Mouse (Mus musculus) heart, embryonic 10.5 days (tissue): ENCODE measurements around the gene Spink2. TPM values are rescaled to one million over a fixed set of nuclear protein-coding genes. Genes with fewer than 3 reads are reported as not detected.

ENCODE experiments used
- DNase-seq: peaks from one replicate; pipeline ENCODE4 v3.0.0-alpha.2; 2017; ENCODE audit warnings: low spot score
- H3K27ac ChIP-seq: fragments of 300-500 bp; sonication (generic); 2 replicates; pipeline ENCODE4 v1.5.1; 2016; ENCODE audit warnings: mild to moderate bottlenecking
- H3K27me3 ChIP-seq: fragments of 300-500 bp; sonication (generic); 2 replicates; pipeline ENCODE4 v1.6.1; 2016; ENCODE audit warnings: mild to moderate bottlenecking; ENCODE audit not compliant: poor library complexity, insufficient read depth, severe bottlenecking
- H3K36me3 ChIP-seq: fragments of 300-500 bp; sonication (generic); 2 replicates; pipeline ENCODE4 v1.6.1; 2016; ENCODE audit warnings: mild to moderate bottlenecking, moderate library complexity
- H3K4me1 ChIP-seq: fragments of 300-500 bp; sonication (generic); 2 replicates; pipeline ENCODE4 v1.6.1; 2016; ENCODE audit warnings: mild to moderate bottlenecking
- H3K4me3 ChIP-seq: fragments of 300-500 bp; sonication (generic); 2 replicates; pipeline ENCODE4 v1.5.1; 2016; ENCODE audit warnings: mild to moderate bottlenecking, moderate library complexity
- H3K9me3 ChIP-seq: fragments of 300-500 bp; sonication (generic); 2 replicates; pipeline ENCODE4 v1.6.1; 2016; ENCODE audit warnings: mild to moderate bottlenecking, moderate library complexity
- WGBS: fragments of 180-500 bp; shearing (Covaris S2); methylation state at CpG from one replicate; pipeline ENCODE4 v1.1.7; 2016; 5-methylcytosine and 5-hydroxymethylcytosine counted together
- polyA plus RNA-seq: library from polyadenylated mRNA; unstranded; fragments of >200 nt; fragmentation: Nextera tagmentation; extraction: Ambion mirVana; gene quantifications from 2 replicates; pipeline ENCODE4 v1.2.1, GENCODE M21; 2016

Spink2 gene
- polyA plus RNA-seq, 1 experiment from 2014 or later, result 4.7 TPM

DNA sequence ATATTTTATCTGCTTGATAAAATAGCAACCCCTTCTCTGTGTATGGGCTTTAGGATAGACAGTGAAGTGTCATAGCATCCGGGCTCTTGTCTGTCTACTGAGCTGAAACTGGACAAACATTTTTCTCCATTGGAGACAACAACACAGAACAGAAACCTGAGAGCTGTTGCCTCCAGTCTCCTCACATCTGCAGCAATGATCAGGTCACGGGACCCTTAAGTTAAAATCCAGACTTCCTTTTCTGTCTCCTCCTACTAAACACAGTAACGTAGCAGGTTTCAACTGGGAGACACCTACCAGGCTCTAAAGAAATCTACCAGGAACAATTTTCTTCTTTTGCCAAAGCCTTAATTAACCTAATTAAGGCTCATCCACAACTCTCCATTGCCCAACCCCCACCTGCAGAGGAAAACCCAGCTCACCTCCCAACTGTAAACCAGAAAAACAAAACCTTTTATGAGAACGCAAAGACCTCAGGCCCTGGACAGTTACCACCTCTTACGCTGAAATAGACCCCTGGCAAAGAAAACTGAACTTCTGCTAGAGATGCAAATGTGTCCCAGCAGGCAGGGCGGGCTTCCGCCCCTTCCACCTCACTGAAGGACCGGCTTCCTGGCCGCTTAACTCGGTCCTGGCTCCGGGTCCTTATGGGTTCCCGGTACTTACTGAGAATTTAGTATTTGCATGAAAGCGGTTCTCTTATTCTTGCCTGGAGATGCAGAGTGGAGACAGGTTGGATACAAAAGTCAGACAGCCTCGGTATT lies 53.3 kb downstream of the Spink2 start:
- Histone ChIP-seq H3K27ac (peak overlapping the region; percentile 57; the same call in 1 of the 2 replicates), H3K4me3 (no peak overlapping the region), H3K27me3 (no peaks in the 10 kb centered on the region), H3K9me3 (no peaks in the 10 kb centered on the region), H3K36me3 (no peaks in the 10 kb centered on the region), H3K4me1 (peaks cover 20% of the 10 kb centered on the region)
- no peak for DNase-seq
- 41% methylated on average over 14 of the region's 14 CpGs for WGBS

GRCm38 (mm10) chr5:77156938-77157337 lies 54.3 kb downstream of the Spink2 start:
- DNase-seq, result no peak
- Histone ChIP-seq H3K4me3 (no peak overlapping the region), H3K27me3 (no peaks in the 10 kb centered on the region), H3K4me1 (peaks cover 20% of the 10 kb centered on the region), H3K9me3 (no peaks in the 10 kb centered on the region), H3K36me3 (no peaks in the 10 kb centered on the region), H3K27ac (no peak overlapping the region)
- 75% methylated on average over 5 of the region's 5 CpGs for WGBS

DNA sequence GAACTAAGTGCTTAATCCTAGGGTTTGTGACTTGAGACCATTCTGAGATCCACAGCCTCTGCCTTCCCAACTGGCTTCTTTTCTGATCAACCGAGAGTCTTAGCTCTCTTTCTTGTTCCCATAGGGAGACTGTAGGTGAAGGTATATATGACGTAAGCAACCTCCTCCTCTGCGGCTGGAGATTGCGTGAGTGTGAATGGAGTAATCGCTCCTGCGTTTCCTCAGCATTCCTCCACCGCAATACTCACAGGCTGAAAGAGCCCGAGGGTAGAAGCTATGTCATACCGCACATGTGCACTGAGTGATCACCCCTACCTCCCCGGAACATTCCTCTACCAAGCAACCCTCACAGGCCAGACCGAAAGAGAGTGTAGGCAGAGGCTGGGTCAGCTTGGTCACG lies 55.7 kb downstream of the Spink2 start:
- H3K27me3 ChIP-seq, result no peaks in the 10 kb centered on the region
- WGBS, result 86% methylated on average over 12 of the region's 12 CpGs
- peaks cover 24% of the 10 kb centered on the region for H3K4me1 ChIP-seq
- H3K36me3 ChIP-seq, result no peaks in the 10 kb centered on the region
- no peak for DNase-seq
- H3K4me3 ChIP-seq, result no peak overlapping the region
- H3K27ac ChIP-seq, result no peak overlapping the region
- no peaks in the 10 kb centered on the region for H3K9me3 ChIP-seq

Other genes with a start within 250 kb of the Spink2 start
- gene Srp72, start 236.8 kb downstream of the Spink2 start, polyA plus RNA-seq, result 53.2 and 69.3 TPM in 2 replicates
- 0.45 TPM in 1 of 2 replicates, not detected in the other for gene Arl9, start 207.4 kb downstream of the Spink2 start, polyA plus RNA-seq
- gene Thegl, start 195.4 kb downstream of the Spink2 start, polyA plus RNA-seq, result 0.14 and 0.18 TPM in 2 replicates
- gene Hopx, start 96.3 kb downstream of the Spink2 start, polyA plus RNA-seq, result 6.7 and 11.5 TPM in 2 replicates
- 23.7 and 30.8 TPM in 2 replicates for gene Rest, start 54.0 kb upstream of the Spink2 start, polyA plus RNA-seq
- 25.0 and 31.6 TPM in 2 replicates for gene Noa1, start 98.6 kb upstream of the Spink2 start, polyA plus RNA-seq
- gene Polr2b, start 98.7 kb upstream of the Spink2 start, polyA plus RNA-seq, result 53.9 and 60.3 TPM in 2 replicates
- gene Igfbp7, start 196.6 kb upstream of the Spink2 start, polyA plus RNA-seq, result 16.6 and 25.7 TPM in 2 replicates